Mouse (Mus musculus) heart, postnatal 0 days (tissue): ENCODE results near the gene Abcg2.

Source experiments
- CTCF ChIP-seq: IDR thresholded peaks from 2 replicates; pipeline ENCODE4 v1.5.1; 2016; ENCODE audit warnings: antibody characterized with exemption, control low read depth, low read depth
- EP300 ChIP-seq: IDR thresholded peaks from 2 replicates; pipeline ENCODE4 v1.6.1; 2016; ENCODE audit warnings: antibody characterized with exemption, low read depth

DNA sequence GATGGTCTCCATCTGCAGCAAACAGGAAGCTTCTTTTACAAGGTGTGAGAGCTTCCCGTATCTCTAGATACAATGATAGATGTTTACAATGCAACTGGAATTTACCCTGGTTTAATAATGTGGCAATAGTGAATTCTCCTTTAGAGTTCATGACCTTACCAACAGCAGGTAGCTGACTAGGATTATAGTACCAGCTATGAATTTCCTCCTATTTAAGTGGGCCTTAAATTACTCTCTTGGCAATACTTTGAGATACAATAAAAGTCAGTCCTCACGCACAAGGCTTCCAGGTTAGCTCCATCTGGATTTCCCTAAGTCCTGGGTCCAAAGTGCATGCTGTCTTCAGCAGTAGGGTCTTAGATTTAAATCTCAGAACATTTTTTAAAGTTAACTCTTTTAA lies 109.9 kb downstream of the Abcg2 start:
- TF ChIP-seq EP300 (no peak), CTCF (no peak)
